Mouse (Mus musculus) olfactory bulb, adult 2 months (tissue): ENCODE results near the gene Vmn1r55. TPM values are rescaled to one million over a fixed set of nuclear protein-coding genes. Genes with fewer than 3 reads are reported as not detected.

ENCODE experiments used
- H3K27ac ChIP-seq: fragments of 200-500 bp; 2 replicates; pipeline ENCODE4 v1.5.1; 2012; ENCODE audit warnings: low read depth, low read length; ENCODE audit not compliant: insufficient read depth
- H3K4me1 ChIP-seq: fragments of 200-500 bp; 2 replicates; pipeline ENCODE4 v1.6.1; 2012; ENCODE audit warnings: low read length; ENCODE audit not compliant: control insufficient read depth, insufficient read depth
- H3K4me3 ChIP-seq: fragments of 200-500 bp; 2 replicates; pipeline ENCODE4 v1.5.1; 2012; ENCODE audit warnings: mild to moderate bottlenecking, low read depth, low read length, moderate library complexity; ENCODE audit not compliant: insufficient read depth
- CTCF ChIP-seq: fragments of 200-500 bp; IDR thresholded peaks from 2 replicates; pipeline ENCODE4 v1.5.1; 2012; ENCODE audit warnings: low read depth, mild to moderate bottlenecking, low read length, moderate library complexity; ENCODE audit not compliant: insufficient read depth
- POLR2A ChIP-seq: fragments of 200-500 bp; IDR thresholded peaks from 2 replicates; pipeline ENCODE4 v1.6.1; 2012; ENCODE audit warnings: mild to moderate bottlenecking, low read depth, low read length, moderate library complexity; ENCODE audit not compliant: insufficient read depth
- WGBS: fragments of 180-500 bp; shearing (Covaris S2); methylation state at CpG from one replicate; pipeline ENCODE4 v1.1.7; 2018; 5-methylcytosine and 5-hydroxymethylcytosine counted together
- polyA plus RNA-seq: library from polyadenylated mRNA; stranded (reverse); fragments of >200 nt; gene quantifications from 2 replicates; pipeline ENCODE4 v1.2.4, GENCODE M21; 2012; ENCODE audit warnings: low replicate concordance; ENCODE audit not compliant: missing spikeins, insufficient read depth, insufficient read length

Gene Vmn1r55
- polyA plus RNA-seq, 1 experiment: not detected

- Histone ChIP-seq H3K4me3 (no peak overlapping the region), H3K27ac (no peak overlapping the region), H3K4me1 (no peaks in the 10 kb centered on the region)
- WGBS: 93% methylated on average over 10 of the region's 10 CpGs
- TF ChIP-seq CTCF (no peak), POLR2A (no peak)
Measured at GRCm38 (mm10) chr7:5101066-5101663, 48.3 kb downstream of the Vmn1r55 start.

GRCm38 (mm10) chr7:5099796-5100195 lies 49.7 kb downstream of the Vmn1r55 start:
- no peak for TF ChIP-seq CTCF
- no peak for TF ChIP-seq POLR2A
- Histone ChIP-seq H3K4me1 (no peaks in the 10 kb centered on the region), H3K4me3 (no peak overlapping the region), H3K27ac (no peak overlapping the region)
- WGBS: 89% methylated on average over 3 of the region's 3 CpGs

- TF ChIP-seq POLR2A: no peak
- no peak for TF ChIP-seq CTCF
- Histone ChIP-seq H3K4me1 (no peaks in the 10 kb centered on the region), H3K27ac (no peak overlapping the region), H3K4me3 (no peak overlapping the region)
- WGBS: 93% methylated on average over 5 of the region's 5 CpGs
Measured at GRCm38 (mm10) chr7:5098769-5099168, 50.7 kb downstream of the Vmn1r55 start.

- TF ChIP-seq CTCF: no peak
- no peak overlapping the region for H3K27ac ChIP-seq
Measured at GRCm38 (mm10) chr7:5092831-5093510, 56.5 kb downstream of the Vmn1r55 start.

GRCm38 (mm10) chr7:5092381-5092780 lies 57.1 kb downstream of the Vmn1r55 start:
- Histone ChIP-seq H3K27ac (no peak overlapping the region), H3K4me1 (peaks cover 18% of the 10 kb centered on the region), H3K4me3 (no peak overlapping the region)
- TF ChIP-seq CTCF (no peak), POLR2A (no peak)
- 80% methylated on average over 6 of the region's 6 CpGs for WGBS

More at GRCm38 (mm10) chr7:5092831-5093510, 56.5 kb downstream of the Vmn1r55 start:
- Histone ChIP-seq H3K4me1 (peaks cover 18% of the 10 kb centered on the region), H3K4me3 (no peak overlapping the region)
- 77% methylated on average over 21 of the region's 21 CpGs for WGBS

- Histone ChIP-seq H3K4me1 (peaks cover 27% of the 10 kb centered on the region), H3K27ac (no peak overlapping the region), H3K4me3 (no peak overlapping the region)
- WGBS: 87% methylated on average over 15 of the region's 15 CpGs
- TF ChIP-seq CTCF: no peak
- no peak for TF ChIP-seq POLR2A
Measured at GRCm38 (mm10) chr7:5091008-5091728, 58.3 kb downstream of the Vmn1r55 start.

GRCm38 (mm10) chr7:5089853-5090252 lies 59.6 kb downstream of the Vmn1r55 start:
- H3K27ac ChIP-seq: no peak overlapping the region

GRCm38 (mm10) chr7:5087886-5088285 lies 61.6 kb downstream of the Vmn1r55 start:
- 74% methylated on average over 4 of the region's 4 CpGs for WGBS
- Histone ChIP-seq H3K4me1 (peaks cover 35% of the 10 kb centered on the region), H3K4me3 (no peak overlapping the region), H3K27ac (no peak overlapping the region)
- no peak for TF ChIP-seq POLR2A
- TF ChIP-seq CTCF: no peak

More at GRCm38 (mm10) chr7:5089853-5090252, 59.6 kb downstream of the Vmn1r55 start:
- Histone ChIP-seq H3K4me1 (peaks cover 29% of the 10 kb centered on the region), H3K4me3 (no peak overlapping the region)
- WGBS: 79% methylated on average over 15 of the region's 15 CpGs
- TF ChIP-seq CTCF (no peak), POLR2A (no peak)

GRCm38 (mm10) chr7:5086921-5087440 lies 62.5 kb downstream of the Vmn1r55 start:
- no peak for TF ChIP-seq CTCF
- TF ChIP-seq POLR2A: no peak
- no peak overlapping the region for H3K27ac ChIP-seq
- no peak overlapping the region for H3K4me3 ChIP-seq
- 46% methylated on average over 5 of the region's 5 CpGs for WGBS
- H3K4me1 ChIP-seq: peaks cover 28% of the 10 kb centered on the region
